Mouse (Mus musculus): ENCODE measurements at regions not wholly inside any gene's neighbourhood (a gene's known extent, or its start where the extent isn't known, plus 50 kb on each side); places are given as distances from the start of the nearest gene placed in this dataset.

GRCm38 (mm10) chr2:92544364-92545151 is 54.9 kb upstream of the Chst1 start:
- no peak for DNase-seq

GRCm38 (mm10) chr2:92540841-92541240 is 58.7 kb upstream of the Chst1 start:
- DNase-seq: no peak

- DNase-seq: no peak
Measured at GRCm38 (mm10) chr2:92531996-92532395, 67.5 kb upstream of the Chst1 start.

- DNase-seq: no peak
Measured at GRCm38 (mm10) chr2:92530677-92531076, 68.8 kb upstream of the Chst1 start.

- DNase-seq: no peak
Measured at GRCm38 (mm10) chr2:92529670-92530322, 69.5 kb upstream of the Slc35c1 start.

- DNase-seq: peak; percentile 89 to 93
Measured at GRCm38 (mm10) chr2:92529071-92529641, 68.8 kb upstream of the Slc35c1 start.

- DNase-seq: peak; percentile 29 to 41
Measured at GRCm38 (mm10) chr2:92528119-92528830, 67.9 kb upstream of the Slc35c1 start.

- DNase-seq: peak in 1 of 2 experiments; percentile 8
Measured at GRCm38 (mm10) chr2:92526676-92527395, 66.5 kb upstream of the Slc35c1 start.

- no peak for DNase-seq
Measured at GRCm38 (mm10) chr2:92525628-92526027, 65.3 kb upstream of the Slc35c1 start.

GRCm38 (mm10) chr2:92525062-92525623 is 64.8 kb upstream of the Slc35c1 start:
- DNase-seq: no peak

GRCm38 (mm10) chr2:92524346-92524905 is 64.1 kb upstream of the Slc35c1 start:
- peak; percentile 29 to 66 for DNase-seq

GRCm38 (mm10) chr2:92523321-92523895 is 63.1 kb upstream of the Slc35c1 start:
- no peak for DNase-seq

GRCm38 (mm10) chr2:92521527-92521926 is 61.2 kb upstream of the Slc35c1 start:
- peak; percentile 59 to 76 for DNase-seq

- DNase-seq: no peak
Measured at GRCm38 (mm10) chr2:92519396-92519795, 59.1 kb upstream of the Slc35c1 start.

GRCm38 (mm10) chr2:92518891-92519290 is 58.6 kb upstream of the Slc35c1 start:
- DNase-seq: no peak

- DNase-seq: no peak
Measured at GRCm38 (mm10) chr2:92514961-92515360, 54.6 kb upstream of the Slc35c1 start.

GRCm38 (mm10) chr2:92511771-92512744 is 51.7 kb upstream of the Slc35c1 start:
- DNase-seq: no peak

Measured in kidney, postnatal 36 days (tissue).